Mouse (Mus musculus) heart, adult 2 months (tissue): ENCODE measurements at regions not wholly inside any gene's neighbourhood (a gene's known extent, or its start where the extent isn't known, plus 50 kb on each side); places are given as distances from the start of the nearest gene placed in this dataset.

Source experiments
- DNase-seq, 2 experiments: peaks; one replicate each; pipeline ENCODE4 v3.0.0; 2021
- H3K27ac ChIP-seq: fragments of 200-600 bp; 2 replicates; pipeline ENCODE4 v1.8.1; 2022
- H3K27me3 ChIP-seq: fragments of 200-500 bp; 2 replicates; pipeline ENCODE4 v1.6.1; 2012; ENCODE audit warnings: mild to moderate bottlenecking, low read length, inconsistent platforms, mixed read lengths; ENCODE audit not compliant: control insufficient read depth, insufficient read depth
- H3K36me3 ChIP-seq: fragments of 200-500 bp; 2 replicates; pipeline ENCODE4 v1.6.1; 2012; ENCODE audit warnings: low read length, inconsistent platforms; ENCODE audit not compliant: control insufficient read depth, insufficient read depth
- H3K4me1 ChIP-seq: fragments of 200-500 bp; 2 replicates; pipeline ENCODE4 v1.6.1; 2011; ENCODE audit warnings: low read length; ENCODE audit not compliant: control insufficient read depth, insufficient read depth
- H3K4me3 ChIP-seq: fragments of 200-600 bp; 2 replicates; pipeline ENCODE4 v1.8.1; 2022
- H3K79me2 ChIP-seq: fragments of 200-500 bp; replicated peaks from 2 replicates; pipeline ENCODE4 v1.6.1; 2012; ENCODE audit warnings: mild to moderate bottlenecking, inconsistent platforms, low read length, moderate library complexity, mixed read lengths; ENCODE audit not compliant: control insufficient read depth, insufficient read depth
- H3K9ac ChIP-seq: fragments of 200-500 bp; 2 replicates; pipeline ENCODE4 v1.6.1; 2012; ENCODE audit warnings: low read depth, mild to moderate bottlenecking, control low read depth, inconsistent platforms, low read length, mixed read lengths
- CTCF ChIP-seq: fragments of 200-600 bp; IDR thresholded peaks from 2 replicates; pipeline ENCODE4 v1.8.1; 2022; ENCODE audit warnings: antibody characterized with exemption, mild to moderate bottlenecking, moderate library complexity
- EP300 ChIP-seq: fragments of 200-500 bp; IDR thresholded peaks from 2 replicates; pipeline ENCODE4 v1.6.1; 2011; ENCODE audit warnings: low read depth, low read length, control low read depth; ENCODE audit not compliant: insufficient read depth
- POLR2A ChIP-seq: fragments of 200-500 bp; IDR thresholded peaks from 2 replicates; pipeline ENCODE4 v1.6.1; 2011; ENCODE audit warnings: mild to moderate bottlenecking, low read depth, low read length, control low read depth; ENCODE audit not compliant: insufficient read depth
- WGBS: fragments of 180-500 bp; shearing (Covaris S2); methylation state at CpG from one replicate; pipeline ENCODE4 v1.1.7; 2018; 5-methylcytosine and 5-hydroxymethylcytosine counted together
- intact Hi-C: fragments of 180-260 bp; cut with DNase I; formaldehyde crosslinking; loops from one replicate; pipeline ENCODE4 v1.15.1; 2025
- microRNA-seq, 2 experiments: library from miRNA; unstranded; fragments of <30 nt; microRNA quantifications; one replicate each; pipeline ENCODE4 v1.2.0; 2021

GRCm38 (mm10) chr2:94524536-94524935 lies 86.6 kb upstream of the Api5 start:
- no peaks in the 10 kb centered on the region for H3K27me3 ChIP-seq
- intact Hi-C loops: no loop called here
- H3K9ac ChIP-seq: no peak overlapping the region
- peak in 1 of 2 experiments; percentile 27 for DNase-seq
- WGBS: 23% methylated on average over 6 of the region's 6 CpGs
- no peaks in the 10 kb centered on the region for H3K4me1 ChIP-seq
- H3K79me2 ChIP-seq: no peaks in the 10 kb centered on the region
- H3K27ac ChIP-seq: no peak overlapping the region
- no peaks in the 10 kb centered on the region for H3K36me3 ChIP-seq
- TF ChIP-seq EP300 (no peak), POLR2A (no peak), CTCF (no peak)
- no peak overlapping the region for H3K4me3 ChIP-seq

GRCm38 (mm10) chr2:94516866-94517265 lies 78.9 kb upstream of the Api5 start:
- DNase-seq: no peak
- no peaks in the 10 kb centered on the region for H3K27me3 ChIP-seq
- H3K4me3 ChIP-seq: no peak overlapping the region
- H3K4me1 ChIP-seq: no peaks in the 10 kb centered on the region
- intact Hi-C loops: no loop called here
- H3K9ac ChIP-seq: no peak overlapping the region
- H3K79me2 ChIP-seq: no peaks in the 10 kb centered on the region
- no peak for TF ChIP-seq EP300
- no peak for TF ChIP-seq POLR2A
- TF ChIP-seq CTCF: no peak
- WGBS: 43% methylated on average over 1 of the region's 1 CpGs
- H3K36me3 ChIP-seq: no peaks in the 10 kb centered on the region
- no peak overlapping the region for H3K27ac ChIP-seq

DNA sequence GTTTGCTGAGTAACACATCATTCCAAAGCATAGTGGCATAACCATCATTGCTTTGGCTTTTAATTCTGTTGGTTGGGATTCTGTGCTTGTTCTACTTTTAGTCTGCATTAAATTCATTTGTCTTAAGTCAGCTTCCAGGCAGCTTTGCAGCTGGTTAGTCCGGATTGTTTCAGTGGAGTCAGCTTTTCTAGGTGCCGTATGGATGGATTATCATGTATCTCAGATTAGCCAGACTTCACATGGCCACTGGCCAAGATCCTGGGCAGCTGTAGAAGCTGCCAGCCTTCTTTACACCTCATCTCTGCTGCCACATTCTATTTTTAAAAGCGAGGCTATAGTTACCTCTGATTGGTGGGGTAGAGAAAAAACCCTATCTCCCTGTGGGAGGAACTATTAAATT lies 74.1 kb upstream of the Api5 start:
- no peak overlapping the region for H3K27ac ChIP-seq
- H3K4me3 ChIP-seq: no peak overlapping the region
- H3K36me3 ChIP-seq: no peaks in the 10 kb centered on the region
- intact Hi-C loops: no loop called here
- DNase-seq: no peak
- H3K4me1 ChIP-seq: no peaks in the 10 kb centered on the region
- 20% methylated on average over 3 of the region's 3 CpGs for WGBS
- TF ChIP-seq CTCF (no peak), POLR2A (no peak), EP300 (no peak)
- no peak overlapping the region for H3K9ac ChIP-seq
- no peaks in the 10 kb centered on the region for H3K79me2 ChIP-seq
- no peaks in the 10 kb centered on the region for H3K27me3 ChIP-seq

DNA sequence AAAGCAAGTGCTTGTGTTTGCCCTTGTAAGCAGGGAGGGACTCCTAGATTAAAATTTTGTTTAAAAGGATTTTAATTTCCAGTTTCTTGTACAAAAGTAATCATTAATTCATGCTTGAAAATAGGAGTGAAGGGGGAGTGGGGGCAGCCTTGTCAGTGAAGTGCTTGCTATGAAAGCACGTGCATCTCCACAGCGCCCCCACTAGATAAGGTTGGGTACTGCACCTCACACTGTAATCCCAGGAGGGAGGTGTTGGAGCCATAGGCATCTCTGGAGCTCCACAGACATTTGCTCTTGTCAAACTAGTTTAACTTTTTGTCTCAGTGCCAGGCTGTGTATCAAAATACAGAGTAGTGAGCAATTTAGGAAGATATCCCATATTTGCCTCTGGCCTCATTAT lies 62.7 kb upstream of the Api5 start:
- Histone ChIP-seq H3K4me1 (no peaks in the 10 kb centered on the region), H3K27me3 (no peaks in the 10 kb centered on the region), H3K9ac (no peak overlapping the region), H3K36me3 (no peaks in the 10 kb centered on the region), H3K4me3 (no peak overlapping the region), H3K27ac (no peak overlapping the region), H3K79me2 (no peaks in the 10 kb centered on the region)
- DNase-seq: no peak
- TF ChIP-seq CTCF: 0 out of 2 replicates have a peak, but pooled peaks have one; percentile 15
- TF ChIP-seq POLR2A: no peak
- TF ChIP-seq EP300: no peak
- intact Hi-C loops: no loop called here
- 27% methylated on average over 2 of the region's 2 CpGs for WGBS

- Histone ChIP-seq H3K4me1 (no peaks in the 10 kb centered on the region), H3K36me3 (no peaks in the 10 kb centered on the region), H3K27me3 (no peaks in the 10 kb centered on the region), H3K9ac (no peak overlapping the region), H3K79me2 (no peaks in the 10 kb centered on the region), H3K4me3 (no peak overlapping the region), H3K27ac (no peak overlapping the region)
- 56% methylated on average over 2 of the region's 2 CpGs for WGBS
- DNase-seq: no peak
- intact Hi-C loops: no loop called here
- TF ChIP-seq POLR2A (no peak), EP300 (no peak), CTCF (no peak)
These were observed 60.6 kb upstream of the Api5 start for GRCm38 (mm10) chr2:94498516-94498915.

Small RNA genes in the stretch of these regions (microRNA-seq; reads per million reads assigned to microRNA genes)
- 0 reads per million in 2 experiments for gene Gm44461
